In genomic region chr19:7311306-7311705, GRCm38 (mm10) we compare ENCODE assay signal across 9 mouse cellular contexts. TPM values are rescaled to one million over a fixed set of nuclear protein-coding genes. Genes with fewer than 3 reads are reported as not detected.
A peak's percentile ranks its signal among the peaks of the same experiment; 100 is the strongest.
DNase-seq lines count a peak whose midpoint lies in the region; ATAC-seq lines count a peak whose summit lies in the region.
"Had no signal": no experiment of that assay in that cellular context is flagged by ENCODE, and none has a peak within 500 bp of the region (broad histone marks: within the 10 kb centered on the region; RNA-seq: fewer than 3 reads in every experiment).

No protein-coding gene starts in this region.

- 0 out of 2 replicates have a peak overlapping the region, but pooled peaks have one; percentile 8 for H3K9ac ChIP-seq in kidney, embryonic 15.5 days
- no peak overlapping the region for H3K9ac ChIP-seq in liver, embryonic 15.5 days

- H3K36me3 ChIP-seq in kidney, embryonic 15.5 days, result no peaks in the 10 kb centered on the region
- no peaks in the 10 kb centered on the region for H3K36me3 ChIP-seq in liver, embryonic 15.5 days (replicated peaks)

- peak overlapping the region; percentile 17; the same call in 1 of the 2 replicates for H3K4me2 ChIP-seq in kidney, embryonic 15.5 days
- H3K4me2 ChIP-seq in liver, embryonic 15.5 days, result peak overlapping the region; percentile 29

- no peak for ATAC-seq in kidney, embryonic 15.5 days (replicated peaks; ENCODE audit: low FRiP score)
- ATAC-seq in liver, embryonic 15.5 days (ENCODE audit: insufficient read depth), result no peak

- DNase-seq in kidney, adult 11 months, result no peak
- DNase-seq in cerebellum, adult 11 months, result peak; percentile 72
- DNase-seq in heart, adult 8-10 months (ENCODE audit: low spot score), result peak; percentile 60
- DNase-seq in layer of hippocampus, postnatal 10 days (ENCODE audit: low spot score in 2 of 2), result no peak
- DNase-seq in layer of hippocampus, adult 9-10 months (ENCODE audit: low spot score), result no peak
- no peak for DNase-seq in urinary bladder, adult 18-20 months (ENCODE audit: low spot score in 2 of 2)

- peak overlapping the region; percentile 82 for H3K27ac ChIP-seq in kidney, embryonic 15.5 days
- H3K27ac ChIP-seq in liver, embryonic 15.5 days (replicated peaks), result peak overlapping the region; percentile 56; the same call in 1 of the 2 replicates

- H3K9me3 ChIP-seq in kidney, embryonic 15.5 days (replicated peaks), result no peaks in the 10 kb centered on the region
- no peaks in the 10 kb centered on the region for H3K9me3 ChIP-seq in liver, embryonic 15.5 days (replicated peaks)

- H3K4me1 ChIP-seq in kidney, embryonic 15.5 days, result peaks cover 91% of the 10 kb centered on the region
- peaks cover 97% of the 10 kb centered on the region for H3K4me1 ChIP-seq in liver, embryonic 15.5 days (replicated peaks)

- no peaks in the 10 kb centered on the region for H3K27me3 ChIP-seq in kidney, embryonic 15.5 days
- H3K27me3 ChIP-seq in liver, embryonic 15.5 days, result no peaks in the 10 kb centered on the region
- H3K27me3 ChIP-seq: Patski had no signal

- no peak overlapping the region for H3K4me3 ChIP-seq in kidney, embryonic 15.5 days (replicated peaks)
- H3K4me3 ChIP-seq in liver, embryonic 15.5 days (replicated peaks), result no peak overlapping the region

- WGBS in kidney, embryonic 15.5 days, result 48% methylated on average over 10 of the region's 10 CpGs
- WGBS in liver, embryonic 15.5 days (ENCODE audit: insufficient replicate concordance), result 23% methylated on average over 10 of the region's 10 CpGs

RNA-seq across cellular contexts. Expression of gene Mark2, which starts 30.4 kb away (rescaled TPM):
- polyA plus RNA-seq in kidney, embryonic 15.5 days (2015; fragmentation: Nextera tagmentation; extraction: Ambion mirVana), result 39.8 and 45.1 TPM in 2 replicates
- total RNA-seq in heart, adult 8-10 months (2022), result 10 to 100 TPM; 44.5 to 54.2 (median 47.1) TPM
- polyA plus RNA-seq in liver, embryonic 15.5 days (2015; fragmentation: Nextera tagmentation; extraction: Ambion mirVana), result 20.0 and 24.4 TPM in 2 replicates
- total RNA-seq in layer of hippocampus, postnatal 10 days (2021), result 100 to 1,000 TPM; 102 to 110 TPM

RNA-seq across cellular contexts. Expression of gene Rcor2, which starts 44.2 kb away (rescaled TPM):
- polyA plus RNA-seq in kidney, embryonic 15.5 days (2015; fragmentation: Nextera tagmentation; extraction: Ambion mirVana), result 15.9 and 16.0 TPM in 2 replicates
- 10 to 100 TPM in 1 of 4 experiments, 1 to 10 TPM in 3; 5.5 to 12.7 (median 7.3) TPM for total RNA-seq in heart, adult 8-10 months (2022)
- 1.1 and 1.3 TPM in 2 replicates for polyA plus RNA-seq in liver, embryonic 15.5 days (2015; fragmentation: Nextera tagmentation; extraction: Ambion mirVana)
- total RNA-seq in layer of hippocampus, postnatal 10 days (2021), result 10 to 100 TPM; 22.7 to 24.1 TPM

Comparison
In these comparisons a context has a peak if more than half of its experiments do, and no peak if none do; other contexts are left out.
1. DNase-seq: peak in cerebellum, adult 11 months (single experiment) and heart, adult 8-10 months (single experiment); none in kidney, adult 11 months (single experiment), layer of hippocampus, postnatal 10 days (0 of 2), layer of hippocampus, adult 9-10 months (single experiment) and urinary bladder, adult 18-20 months (0 of 2).